Mouse (Mus musculus): Measurements from ENCODE around the gene Strip1. TPM values are rescaled to one million over a fixed set of nuclear protein-coding genes. Genes with fewer than 3 reads are reported as not detected.

The Strip1 gene
- total and polyA plus RNA-seq, 3 experiments = 17.1 to 17.6 (median 17.5) TPM

- Histone ChIP-seq H3K27me3 (ENCODE audit: insufficient read depth, low read length) (peaks cover 2% of the 10 kb centered on the region), H3K4me1 (ENCODE audit: insufficient read depth, low read depth, low read length) (peaks cover 14% of the 10 kb centered on the region), H3K36me3 (replicated peaks) (peaks cover 38% of the 10 kb centered on the region), H3K4me3 (ENCODE audit: low read depth, low read length) (peak within 1 kb of the TSS; percentile 90), H3K9me3 (replicated peaks) (no peaks in the 10 kb centered on the region)
- DNase-seq (ENCODE audit: low spot score) (peak; percentile 59), ATAC-seq (ENCODE audit: extremely low read depth, insufficient number of reproducible peaks, low FRiP score, poor library complexity, severe bottlenecking) (0 out of 2 replicates have a peak, but pooled peaks have one; percentile 11)
- TF ChIP-seq GATA2 (IDR thresholded peaks at IDR 0.05; ENCODE audit: borderline replicate concordance, low read depth, low read length) (no peak), GATA1 (IDR thresholded peaks at IDR 0.05; ENCODE audit: borderline replicate concordance, low read length) (no peak), TAL1 (conservative IDR thresholded peaks at IDR 0.05; ENCODE audit: low read depth, low read length) (no peak), POLR2AphosphoS5 (IDR thresholded peaks at IDR 0.05; ENCODE audit: insufficient replicate concordance, low read depth, low read length) (no peak), CTCF (IDR thresholded peaks at IDR 0.05; ENCODE audit: low read depth, low read length) (no peak)
Observed at GRCm38 (mm10) chr3:107630682-107631522, 592 bp downstream of the Strip1 start, which contains the start of gene Gm10961. Gene Gm10961, plus strand, starts transcription at chr3:107631322.

GRCm38 (mm10) chr3:107629411-107629810 is 2.1 kb downstream of the Strip1 start:
- Histone ChIP-seq H3K9me3 (replicated peaks) (no peaks in the 10 kb centered on the region), H3K36me3 (replicated peaks) (peaks cover 52% of the 10 kb centered on the region), H3K4me1 (ENCODE audit: insufficient read depth, low read depth, low read length) (peaks cover 14% of the 10 kb centered on the region), H3K27me3 (ENCODE audit: insufficient read depth, low read length) (no peaks in the 10 kb centered on the region), H3K4me3 (ENCODE audit: low read depth, low read length) (no peak overlapping the region)
- no peak for TF ChIP-seq GATA1 (IDR thresholded peaks at IDR 0.05; ENCODE audit: borderline replicate concordance, low read length)
- no peak for TF ChIP-seq GATA2 (IDR thresholded peaks at IDR 0.05; ENCODE audit: borderline replicate concordance, low read depth, low read length)
- TF ChIP-seq TAL1 (conservative IDR thresholded peaks at IDR 0.05; ENCODE audit: low read depth, low read length) = no peak
- no peak for TF ChIP-seq POLR2AphosphoS5 (IDR thresholded peaks at IDR 0.05; ENCODE audit: insufficient replicate concordance, low read depth, low read length)
- no peak for TF ChIP-seq CTCF (IDR thresholded peaks at IDR 0.05; ENCODE audit: low read depth, low read length)
- DNase-seq (ENCODE audit: low spot score) (no peak), ATAC-seq (ENCODE audit: extremely low read depth, insufficient number of reproducible peaks, low FRiP score, poor library complexity, severe bottlenecking) (no peak)

- no peak for ATAC-seq (ENCODE audit: extremely low read depth, insufficient number of reproducible peaks, low FRiP score, poor library complexity, severe bottlenecking)
- H3K27me3 ChIP-seq (ENCODE audit: insufficient read depth, low read length) = no peaks in the 10 kb centered on the region
- H3K9me3 ChIP-seq (replicated peaks) = no peaks in the 10 kb centered on the region
- no peak for DNase-seq (ENCODE audit: low spot score)
- H3K4me3 ChIP-seq (ENCODE audit: low read depth, low read length) = no peak overlapping the region
- H3K36me3 ChIP-seq (replicated peaks) = peaks cover 61% of the 10 kb centered on the region
- TF ChIP-seq TAL1 (conservative IDR thresholded peaks at IDR 0.05; ENCODE audit: low read depth, low read length) = no peak
- TF ChIP-seq CTCF (IDR thresholded peaks at IDR 0.05; ENCODE audit: low read depth, low read length) = no peak
- TF ChIP-seq POLR2AphosphoS5 (IDR thresholded peaks at IDR 0.05; ENCODE audit: insufficient replicate concordance, low read depth, low read length) = no peak
- TF ChIP-seq GATA1 (IDR thresholded peaks at IDR 0.05; ENCODE audit: borderline replicate concordance, low read length) = no peak
- TF ChIP-seq GATA2 (IDR thresholded peaks at IDR 0.05; ENCODE audit: borderline replicate concordance, low read depth, low read length) = no peak
- H3K4me1 ChIP-seq (ENCODE audit: insufficient read depth, low read depth, low read length) = peaks cover 14% of the 10 kb centered on the region
Observed at GRCm38 (mm10) chr3:107628551-107628950, 2.9 kb downstream of the Strip1 start.

- H3K4me1 ChIP-seq (ENCODE audit: insufficient read depth, low read depth, low read length) = peaks cover 14% of the 10 kb centered on the region
- no peak overlapping the region for H3K4me3 ChIP-seq (ENCODE audit: low read depth, low read length)
- H3K36me3 ChIP-seq (replicated peaks) = peaks cover 70% of the 10 kb centered on the region
- ATAC-seq (ENCODE audit: extremely low read depth, insufficient number of reproducible peaks, low FRiP score, poor library complexity, severe bottlenecking) (no peak), DNase-seq (ENCODE audit: low spot score) (no peak)
- H3K27me3 ChIP-seq (ENCODE audit: insufficient read depth, low read length) = no peaks in the 10 kb centered on the region
- TF ChIP-seq GATA2 (IDR thresholded peaks at IDR 0.05; ENCODE audit: borderline replicate concordance, low read depth, low read length) (no peak), GATA1 (IDR thresholded peaks at IDR 0.05; ENCODE audit: borderline replicate concordance, low read length) (no peak), POLR2AphosphoS5 (IDR thresholded peaks at IDR 0.05; ENCODE audit: insufficient replicate concordance, low read depth, low read length) (no peak), TAL1 (conservative IDR thresholded peaks at IDR 0.05; ENCODE audit: low read depth, low read length) (no peak)
- no peaks in the 10 kb centered on the region for H3K9me3 ChIP-seq (replicated peaks)
Observed at GRCm38 (mm10) chr3:107627641-107628040, 3.9 kb downstream of the Strip1 start.

GRCm38 (mm10) chr3:107626751-107627150 is 4.7 kb downstream of the Strip1 start:
- Histone ChIP-seq H3K36me3 (replicated peaks) (peaks cover 79% of the 10 kb centered on the region), H3K9me3 (replicated peaks) (no peaks in the 10 kb centered on the region), H3K27me3 (ENCODE audit: insufficient read depth, low read length) (no peaks in the 10 kb centered on the region), H3K4me1 (ENCODE audit: insufficient read depth, low read depth, low read length) (peaks cover 10% of the 10 kb centered on the region), H3K4me3 (ENCODE audit: low read depth, low read length) (no peak overlapping the region)
- TF ChIP-seq TAL1 (conservative IDR thresholded peaks at IDR 0.05; ENCODE audit: low read depth, low read length) = no peak
- TF ChIP-seq GATA1 (IDR thresholded peaks at IDR 0.05; ENCODE audit: borderline replicate concordance, low read length) = no peak
- no peak for TF ChIP-seq GATA2 (IDR thresholded peaks at IDR 0.05; ENCODE audit: borderline replicate concordance, low read depth, low read length)
- TF ChIP-seq POLR2AphosphoS5 (IDR thresholded peaks at IDR 0.05; ENCODE audit: insufficient replicate concordance, low read depth, low read length) = no peak
- TF ChIP-seq CTCF (IDR thresholded peaks at IDR 0.05; ENCODE audit: low read depth, low read length) = no peak
- ATAC-seq (ENCODE audit: extremely low read depth, insufficient number of reproducible peaks, low FRiP score, poor library complexity, severe bottlenecking) (no peak), DNase-seq (ENCODE audit: low spot score) (no peak)

- no peak for DNase-seq (ENCODE audit: low spot score)
- H3K4me3 ChIP-seq (ENCODE audit: low read depth, low read length) = no peak overlapping the region
- no peak for ATAC-seq (ENCODE audit: extremely low read depth, insufficient number of reproducible peaks, low FRiP score, poor library complexity, severe bottlenecking)
- H3K4me1 ChIP-seq (ENCODE audit: insufficient read depth, low read depth, low read length) = peaks cover 4% of the 10 kb centered on the region
- TF ChIP-seq GATA2 (IDR thresholded peaks at IDR 0.05; ENCODE audit: borderline replicate concordance, low read depth, low read length) (no peak), GATA1 (IDR thresholded peaks at IDR 0.05; ENCODE audit: borderline replicate concordance, low read length) (no peak), TAL1 (conservative IDR thresholded peaks at IDR 0.05; ENCODE audit: low read depth, low read length) (no peak), POLR2AphosphoS5 (IDR thresholded peaks at IDR 0.05; ENCODE audit: insufficient replicate concordance, low read depth, low read length) (no peak), CTCF (IDR thresholded peaks at IDR 0.05; ENCODE audit: low read depth, low read length) (no peak)
- H3K36me3 ChIP-seq (replicated peaks) = peaks cover 91% of the 10 kb centered on the region
- no peaks in the 10 kb centered on the region for H3K9me3 ChIP-seq (replicated peaks)
- no peaks in the 10 kb centered on the region for H3K27me3 ChIP-seq (ENCODE audit: insufficient read depth, low read length)
Observed at GRCm38 (mm10) chr3:107625536-107625935, 6.0 kb downstream of the Strip1 start.

All from G1E (cell line).